Mouse (Mus musculus) retina, postnatal 7 days (tissue): ENCODE measurements at regions not wholly inside any gene's neighbourhood (a gene's known extent, or its start where the extent isn't known, plus 50 kb on each side); places are given as distances from the start of the nearest gene placed in this dataset.
A peak's percentile ranks its signal among the peaks of the same experiment; 100 is the strongest.
"Not testable (repeated sequence)": the region's sequence is repeated elsewhere in the genome, so short reads cannot be mapped to it uniquely, and the experiment has no call there.

Experiments used
- DNase-seq: peaks from one replicate; pipeline ENCODE4 v3.0.0-alpha.2; 2012; ENCODE audit warnings: low read depth, low spot score

DNA sequence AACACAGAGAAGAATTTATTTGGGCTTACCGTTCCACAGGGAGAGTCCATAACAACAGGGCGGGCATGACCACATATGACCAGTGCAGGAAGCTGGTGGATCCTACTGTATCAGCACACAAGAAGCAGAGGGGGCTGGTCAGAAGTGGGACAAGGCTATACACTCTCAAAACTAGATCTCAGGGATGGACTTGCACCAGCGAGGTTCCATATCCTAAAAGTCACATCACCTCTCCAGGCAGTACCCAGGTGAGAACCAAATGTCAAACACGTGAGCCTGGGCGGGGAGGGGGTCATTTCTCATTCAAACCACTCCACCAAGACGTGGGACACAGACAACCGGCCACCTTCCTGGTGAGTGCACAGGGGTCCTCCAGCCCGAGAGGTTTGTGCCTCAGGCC is 167.9 kb downstream of the Basp1 start:
- no peak for DNase-seq

DNA sequence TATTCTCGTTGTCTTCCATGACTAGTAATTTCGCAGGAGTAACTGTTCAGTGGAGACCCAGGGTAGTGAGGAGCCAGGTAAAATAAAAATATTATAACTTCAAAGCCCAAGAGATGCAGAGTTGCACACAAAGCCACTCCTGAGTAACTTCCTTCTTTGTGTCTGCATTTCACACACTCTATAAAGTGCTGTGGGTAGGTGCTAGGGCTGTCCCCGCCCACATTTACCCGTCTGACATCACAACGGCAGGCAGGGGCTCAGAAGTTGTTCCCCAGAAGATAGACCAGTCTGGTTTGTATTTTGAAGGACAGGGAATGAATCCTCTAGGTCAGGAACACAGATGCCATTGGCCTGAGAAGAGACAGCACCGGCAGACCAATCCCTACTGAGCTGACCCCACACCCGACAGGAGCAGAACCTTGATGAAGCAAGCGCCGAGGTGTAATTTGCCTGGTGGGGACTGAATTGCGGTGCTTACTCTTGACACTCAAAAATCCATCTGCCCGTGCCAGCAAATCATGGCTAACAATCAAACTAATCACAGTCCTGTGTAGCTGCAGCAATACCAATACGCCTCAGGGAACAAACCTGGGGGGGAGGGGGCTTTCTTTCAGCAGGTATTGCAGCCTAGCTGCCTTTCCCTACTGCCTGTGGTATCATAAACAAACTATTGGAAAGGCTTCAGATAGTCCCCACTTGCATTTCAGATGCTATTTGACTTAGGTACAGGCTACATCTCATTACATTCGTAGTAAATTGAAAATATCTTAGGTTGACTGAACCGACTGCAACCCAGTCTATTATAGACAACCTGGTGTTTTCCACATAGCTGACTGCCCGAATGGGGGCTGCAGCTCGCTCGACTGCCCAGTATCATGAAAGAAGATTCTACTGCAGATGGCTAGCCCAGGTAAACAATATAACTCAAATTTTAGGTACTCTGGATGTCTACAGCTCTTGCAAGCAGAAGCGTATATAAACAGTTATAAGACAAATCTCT is 175.6 kb downstream of the Basp1 start:
- DNase-seq, result no peak

DNA sequence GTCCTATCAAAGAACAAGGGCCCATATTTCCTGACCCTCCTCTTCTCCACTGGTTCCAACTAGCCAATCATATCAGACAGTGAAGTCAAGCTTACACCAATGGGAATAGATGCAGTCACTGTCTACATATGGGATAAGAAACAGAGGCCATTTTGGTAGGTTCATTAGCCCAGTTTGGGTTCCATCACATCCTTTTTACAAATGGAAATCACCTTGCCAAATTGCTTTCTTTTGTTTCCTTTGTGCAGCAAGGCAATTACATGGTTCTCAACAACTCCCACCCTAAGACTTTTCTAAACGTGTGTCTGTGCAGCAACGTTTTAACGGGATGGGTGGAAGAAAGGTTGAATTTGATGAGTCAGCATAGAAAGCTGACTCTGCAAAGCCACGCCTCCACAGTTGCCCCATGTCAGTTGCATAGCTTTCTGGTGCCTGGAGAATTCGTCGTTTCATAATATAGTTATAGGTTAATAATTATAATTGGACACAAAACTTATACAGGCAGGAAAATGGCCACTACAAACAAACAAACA is 177.3 kb downstream of the Basp1 start:
- DNase-seq, result no peak

DNA sequence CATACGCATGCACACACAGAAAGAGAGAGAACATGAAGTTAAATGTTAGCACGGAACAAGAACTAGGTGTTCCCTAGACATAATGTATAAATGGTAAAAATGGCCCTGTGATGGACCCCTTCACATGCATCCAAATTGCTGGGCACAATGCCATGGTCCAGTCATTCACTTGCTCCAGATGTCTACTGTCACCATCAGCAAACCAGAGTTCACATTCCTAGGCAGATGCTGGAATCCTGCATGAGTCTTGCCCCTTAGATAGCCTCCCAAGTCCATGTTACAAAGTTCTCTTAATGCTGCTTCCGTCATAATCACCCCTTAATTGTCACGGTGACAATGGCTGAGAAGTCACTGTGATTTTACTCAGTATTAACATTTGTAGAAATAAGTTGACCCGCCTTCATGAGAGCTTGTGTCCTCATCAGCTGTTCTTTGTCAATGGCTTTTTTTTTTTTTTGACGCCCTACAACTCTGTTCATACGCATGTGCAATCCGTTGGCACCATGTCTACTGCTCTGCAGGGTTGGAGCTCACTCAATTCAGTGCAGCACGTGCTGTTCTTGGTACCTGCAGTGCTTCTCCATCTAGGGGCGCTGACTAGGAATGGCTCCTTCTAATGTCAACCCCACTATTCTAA is 179.4 kb downstream of the Basp1 start:
- DNase-seq, result no peak

DNA sequence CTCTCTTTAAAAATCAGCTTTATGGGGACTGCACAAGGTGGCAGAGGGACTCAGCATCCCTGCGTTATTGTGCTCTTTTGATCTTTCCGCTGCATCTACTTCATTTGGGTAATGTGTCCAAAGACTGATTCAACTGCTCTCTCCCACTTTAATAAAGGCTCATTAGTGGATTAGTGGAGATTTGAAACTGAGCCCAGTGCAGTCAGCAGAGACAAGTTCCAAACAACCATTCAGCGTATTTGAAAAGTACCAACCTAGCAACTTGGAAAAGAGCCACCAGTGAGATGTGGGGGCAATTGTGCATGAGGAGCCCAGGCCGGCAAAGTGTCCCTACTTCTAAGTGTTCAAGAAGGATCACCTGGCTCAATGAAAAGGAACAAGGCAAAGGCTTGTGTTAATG is 183.4 kb downstream of the Basp1 start:
- DNase-seq, result peak; percentile 19

DNA sequence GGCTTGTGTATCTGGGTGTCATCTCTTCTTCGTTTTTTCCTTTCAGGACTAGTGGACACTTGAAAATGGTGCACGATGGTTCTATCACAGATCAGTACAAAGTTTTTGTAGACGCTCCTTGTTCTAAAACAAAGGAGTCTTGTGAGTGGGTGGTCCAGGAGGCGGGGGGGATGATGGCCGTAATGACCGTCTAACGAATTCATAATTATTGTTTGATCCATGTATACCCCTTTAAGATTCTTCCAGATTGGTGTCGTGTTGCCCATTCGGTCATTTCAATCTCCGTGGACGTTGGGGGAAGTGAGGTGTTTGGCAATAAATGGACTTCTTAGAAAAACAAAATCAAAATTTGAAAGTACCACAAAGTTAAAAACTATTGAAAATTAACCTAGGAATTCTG is 183.8 kb downstream of the Basp1 start:
- no peak for DNase-seq

DNA sequence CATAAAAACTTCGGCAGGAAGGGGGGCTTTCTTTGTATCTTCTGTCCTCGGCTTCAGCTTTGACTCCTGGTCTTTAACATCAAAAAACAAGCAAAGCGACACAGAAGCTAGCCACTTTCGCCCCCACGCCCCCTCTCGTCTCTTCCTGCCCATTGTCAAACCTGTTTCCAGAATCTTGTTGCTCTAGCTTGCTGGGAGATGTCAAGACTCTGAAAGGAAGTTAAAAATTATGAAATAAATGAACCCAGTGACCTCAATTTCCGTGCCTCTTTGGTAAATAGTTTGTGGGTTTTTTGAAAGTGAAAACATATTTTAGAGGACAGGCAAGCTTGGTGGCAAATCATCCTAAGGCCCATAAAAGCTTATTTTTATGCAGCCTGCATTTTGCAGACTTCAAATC is 186.1 kb downstream of the Basp1 start:
- DNase-seq, result no peak

DNA sequence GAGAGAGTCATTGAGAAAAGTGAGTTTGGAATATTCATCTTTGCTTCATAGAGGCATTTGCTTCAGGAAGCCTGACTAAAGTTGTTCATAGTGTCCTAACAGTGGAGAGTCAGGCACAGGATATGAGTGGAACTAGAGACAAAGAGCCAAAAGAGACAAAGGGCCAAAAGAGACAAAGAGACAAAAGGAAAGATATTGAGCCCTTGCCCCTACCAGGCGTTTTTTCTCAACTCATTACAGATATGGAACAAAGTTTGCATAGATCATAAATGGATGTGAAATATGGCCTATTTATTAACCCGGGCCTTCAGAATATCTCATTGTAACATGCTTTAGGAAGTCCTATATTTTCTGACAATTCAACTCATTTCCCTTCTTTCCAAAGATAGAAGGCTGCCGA is 187.6 kb downstream of the Basp1 start:
- DNase-seq, result no peak

DNA sequence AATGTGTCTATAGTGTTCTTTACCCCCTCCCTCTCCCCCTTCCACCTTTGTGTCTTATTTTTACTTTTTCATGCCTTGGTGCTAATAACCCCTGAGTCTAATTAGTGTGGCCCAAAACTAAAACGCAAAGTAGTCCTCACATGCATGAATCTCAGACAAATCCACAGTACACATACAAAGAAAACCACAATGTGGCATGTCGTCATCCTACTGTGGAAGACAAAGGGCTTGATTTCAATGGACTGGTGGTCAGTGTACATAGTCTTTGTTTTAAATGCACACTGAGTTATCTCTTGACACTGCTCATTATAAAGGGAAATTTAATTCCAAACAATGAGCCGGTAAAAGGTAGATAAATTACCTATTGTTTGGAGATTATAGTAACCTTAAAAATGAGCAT is 188.1 kb downstream of the Basp1 start:
- no peak for DNase-seq

DNA sequence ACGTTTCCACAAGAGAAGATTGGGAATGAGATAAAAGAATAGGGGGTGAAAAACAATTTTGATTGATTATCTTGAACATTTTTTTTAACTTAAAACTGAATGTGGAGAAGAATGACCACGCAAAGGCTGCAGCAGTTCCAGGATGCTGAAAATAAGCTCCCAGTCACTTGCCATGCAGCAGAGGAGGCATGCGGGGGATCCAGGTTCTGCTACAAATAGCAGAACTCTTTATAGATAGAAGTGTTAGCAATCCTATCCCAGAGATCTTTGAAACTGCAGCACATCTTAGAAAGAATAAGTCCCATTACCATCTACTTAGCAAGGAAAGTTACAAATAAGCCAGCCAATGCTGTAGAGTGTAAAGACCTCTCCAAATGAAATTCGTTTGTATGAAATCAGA is 191.8 kb downstream of the Basp1 start:
- DNase-seq, result no peak

DNA sequence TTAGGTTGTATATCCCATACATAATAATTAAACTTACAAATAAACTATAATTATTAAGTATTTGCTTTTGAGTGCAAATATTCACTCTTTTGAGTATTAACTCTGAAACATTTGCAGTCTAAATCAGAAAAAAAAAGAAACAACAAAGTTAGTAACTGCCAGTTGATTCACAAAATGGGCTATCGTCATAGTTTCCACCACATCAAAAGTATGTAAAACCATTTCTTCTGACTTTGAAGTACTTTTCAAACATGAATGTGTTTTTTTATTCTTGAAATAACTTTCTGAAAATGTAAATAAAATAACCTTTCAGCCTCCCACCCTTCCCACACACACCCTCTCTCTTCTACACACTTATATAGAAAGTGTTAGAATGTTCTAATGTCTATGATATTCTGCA is 197.2 kb downstream of the Basp1 start:
- DNase-seq, result no peak

DNA sequence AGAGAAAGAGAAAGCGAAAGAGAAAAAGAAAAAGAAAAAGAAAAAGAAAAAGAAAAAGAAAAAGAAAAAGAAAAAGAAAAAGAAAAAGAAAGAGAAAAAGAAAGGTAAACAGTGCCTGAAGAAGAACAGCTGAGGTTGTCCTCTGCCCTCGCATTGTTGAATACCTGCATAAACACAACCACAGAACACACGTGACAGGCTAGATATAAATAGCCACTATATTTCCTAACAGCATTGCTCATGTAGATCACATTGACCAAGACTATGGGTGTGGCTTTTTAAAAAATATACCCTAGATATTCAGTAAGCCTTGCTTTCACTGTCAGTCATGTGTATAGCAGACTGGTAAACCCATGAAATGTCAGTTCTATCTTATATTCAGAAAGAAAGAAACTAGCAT is 211.5 kb downstream of the Basp1 start:
- DNase-seq, result no peak

DNA sequence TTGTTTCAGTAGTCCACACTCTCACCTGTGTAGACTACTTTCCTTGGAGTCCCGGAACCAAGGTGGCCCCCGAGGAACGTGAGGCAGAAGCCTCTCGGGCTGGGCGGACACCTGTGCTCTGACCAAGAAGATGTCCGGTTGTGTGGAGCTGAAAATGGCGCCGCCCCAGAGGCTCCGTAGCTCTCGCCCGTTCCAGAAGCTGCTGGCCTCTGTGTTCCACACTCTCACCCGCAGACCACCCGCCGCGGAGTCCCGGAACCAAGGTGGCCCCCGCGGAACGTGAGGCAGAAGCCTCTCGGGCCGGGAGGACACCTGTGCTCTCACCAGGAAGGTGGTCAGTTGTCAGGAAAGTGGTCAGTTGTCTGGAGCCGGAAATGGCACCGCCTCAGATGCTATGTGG is 213.3 kb downstream of the Basp1 start:
- not testable (repeated sequence) for DNase-seq

DNA sequence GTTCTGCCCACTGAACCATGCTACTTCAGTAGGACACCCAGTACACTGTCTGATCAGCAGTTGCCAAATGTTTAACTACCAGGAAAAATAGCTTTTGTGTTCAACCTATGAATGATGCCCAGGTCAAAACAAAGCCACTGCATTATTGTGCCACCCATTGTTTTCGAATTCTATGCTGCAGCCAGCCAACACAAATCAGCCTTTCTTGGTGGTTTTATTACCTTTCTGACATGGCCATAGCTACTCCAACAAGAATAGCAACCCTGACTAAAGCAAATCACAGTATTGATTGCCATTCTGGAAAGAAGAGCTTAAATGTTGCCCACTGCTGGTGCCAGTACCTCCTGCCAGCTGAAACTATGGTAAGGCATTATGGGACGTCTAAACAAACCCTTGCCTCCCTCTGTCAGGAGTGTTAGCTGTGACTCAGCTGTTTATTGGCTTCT is 225.7 kb downstream of the Basp1 start:
- DNase-seq, result no peak

DNA sequence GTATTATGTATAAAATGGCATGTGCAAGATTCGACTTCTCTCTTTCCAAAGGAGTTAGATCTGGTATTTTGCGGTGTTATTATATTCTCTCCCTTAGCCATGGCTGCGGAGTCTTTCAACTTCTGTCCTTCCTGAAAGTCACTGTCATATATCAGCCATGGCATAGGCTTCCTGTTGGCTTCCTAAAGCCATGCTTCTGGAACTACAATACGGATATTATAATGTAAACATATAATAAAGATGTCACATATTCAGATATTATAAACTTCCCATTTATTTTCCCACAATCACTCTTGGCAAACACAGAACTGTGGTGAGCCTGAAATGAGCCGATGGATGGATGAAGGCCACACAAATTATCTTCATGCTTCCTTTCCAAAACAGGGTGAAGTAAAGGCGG is 240.8 kb downstream of the Basp1 start:
- DNase-seq, result no peak

DNA sequence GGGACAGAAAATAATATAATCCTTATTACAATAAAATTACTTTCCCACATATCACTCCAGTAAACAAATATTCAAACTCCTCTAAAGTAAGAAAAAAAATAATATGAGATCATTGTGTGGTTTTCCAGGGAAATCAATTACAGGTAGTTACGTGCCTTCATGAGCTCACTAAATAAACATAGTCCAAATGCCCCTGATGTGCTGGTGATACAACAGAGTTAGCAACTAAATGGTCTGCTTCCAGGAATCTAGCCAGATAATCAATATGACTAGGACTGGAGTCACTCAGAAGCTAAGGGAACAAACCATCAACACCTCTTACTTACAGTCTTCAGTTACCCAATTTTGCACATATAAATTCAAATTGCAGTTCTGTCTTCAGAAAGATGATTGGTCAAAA is 267.2 kb downstream of the Basp1 start:
- DNase-seq, result no peak

DNA sequence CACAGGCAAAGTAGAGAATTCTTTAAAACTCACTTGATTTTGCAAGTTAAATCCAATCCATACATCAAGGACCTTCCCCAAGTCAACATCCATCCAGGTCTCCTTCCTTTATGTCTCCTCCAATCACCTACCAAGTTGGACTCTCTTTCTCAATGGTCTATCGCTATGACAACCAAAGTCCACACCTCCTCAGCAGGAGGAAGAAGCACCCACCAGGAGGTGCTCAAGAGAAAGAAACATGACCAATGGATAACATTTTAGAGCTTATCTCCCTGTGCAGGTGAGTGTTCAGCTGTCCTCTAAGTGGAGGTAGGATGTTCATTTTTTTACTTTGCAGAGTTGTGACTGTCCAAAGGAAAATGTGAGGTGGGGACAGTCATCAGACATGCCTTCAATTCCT is 269.3 kb downstream of the Basp1 start:
- DNase-seq, result no peak

DNA sequence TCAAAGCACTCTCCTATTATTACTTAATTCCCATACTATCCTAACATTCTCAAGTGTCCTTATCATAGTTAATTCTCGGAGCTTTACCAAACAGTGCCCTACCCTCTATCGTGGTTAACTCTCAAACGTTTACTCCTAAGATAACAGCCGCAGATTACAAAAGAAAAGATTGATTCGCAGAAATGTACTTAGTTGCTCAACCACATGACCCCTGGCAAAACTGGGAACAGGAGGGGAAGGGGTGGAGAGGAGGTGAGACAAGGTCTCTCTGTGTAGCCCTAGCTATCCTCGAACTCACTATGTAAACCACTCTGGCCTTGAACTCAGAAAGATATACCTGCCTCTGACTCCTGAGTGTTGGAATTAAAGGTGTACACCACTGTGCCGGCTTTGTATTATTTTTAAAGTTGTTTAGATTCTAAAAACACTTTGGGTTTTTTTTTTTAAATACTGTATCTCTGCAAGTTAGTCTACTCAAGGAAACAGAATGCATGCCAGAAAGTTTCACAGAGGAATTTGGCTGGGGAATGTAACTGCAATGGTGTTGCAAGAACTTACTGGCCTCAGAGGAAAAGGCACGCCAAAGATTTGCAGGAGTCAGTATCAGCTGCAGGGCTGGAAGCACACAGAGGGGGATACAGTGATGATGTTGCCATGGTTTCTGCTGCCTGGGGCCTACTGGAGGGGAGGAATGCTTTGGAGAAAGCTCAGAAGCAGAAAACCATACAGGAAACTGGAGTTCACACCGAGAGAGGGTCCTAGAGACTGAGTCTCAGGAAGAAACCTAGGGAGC is 273.0 kb downstream of the Basp1 start:
- DNase-seq, result no peak

DNA sequence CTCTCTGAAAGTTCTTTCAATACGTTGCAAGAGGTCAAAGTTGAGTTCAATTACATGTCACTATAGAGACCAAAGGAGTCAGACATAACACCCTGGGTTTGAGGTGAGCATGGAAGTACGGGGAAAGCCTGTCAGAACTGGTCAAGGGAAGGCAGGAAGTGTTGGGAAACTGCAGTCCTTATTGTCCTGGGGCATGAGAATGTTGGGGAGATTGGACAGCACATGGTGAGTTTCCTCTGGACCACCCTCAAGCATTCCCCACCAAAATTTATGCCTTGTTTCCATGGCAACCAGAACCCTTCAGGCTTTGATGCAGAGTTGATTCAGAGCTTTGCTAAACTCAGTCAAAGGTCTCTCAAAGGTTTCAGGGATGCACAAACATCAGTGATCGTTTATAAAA is 276.5 kb downstream of the Basp1 start:
- no peak for DNase-seq

DNA sequence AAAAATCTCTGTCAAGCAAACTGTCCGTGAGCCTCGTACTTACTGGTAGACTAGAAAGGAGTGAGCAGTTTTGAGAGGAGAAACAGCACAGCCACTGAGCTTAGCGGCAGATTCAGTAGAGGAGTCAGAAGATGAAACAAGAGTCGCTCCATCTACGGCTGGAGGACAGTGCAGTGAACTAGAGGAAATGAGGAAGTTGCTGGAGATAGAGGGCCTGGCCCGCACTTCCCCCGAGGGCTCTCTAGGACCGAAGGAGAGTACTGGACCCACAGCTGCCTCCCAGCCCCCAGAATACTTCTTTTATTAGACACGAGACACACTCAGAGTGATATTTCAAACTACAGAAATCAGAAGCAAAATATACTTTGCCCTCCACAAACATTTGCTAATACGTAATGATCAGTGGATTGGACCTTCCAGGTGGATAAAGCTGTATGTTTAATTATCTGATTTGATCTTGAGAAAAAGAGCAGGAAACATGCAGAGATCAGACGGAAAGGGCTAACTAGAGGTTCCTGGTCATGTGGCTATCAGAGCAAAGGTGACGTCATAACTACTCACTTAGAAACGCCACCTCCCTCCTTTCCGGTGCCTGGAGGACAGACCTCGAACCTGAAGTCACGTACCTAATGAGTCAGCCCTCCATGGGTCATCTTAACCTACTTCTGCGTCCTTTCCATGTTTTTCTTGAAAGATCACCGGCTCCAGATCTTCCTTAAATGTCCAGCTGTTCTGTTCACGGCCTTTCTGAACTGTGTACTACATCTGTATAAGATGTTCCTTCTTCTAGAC is 277.9 kb downstream of the Basp1 start:
- no peak for DNase-seq

DNA sequence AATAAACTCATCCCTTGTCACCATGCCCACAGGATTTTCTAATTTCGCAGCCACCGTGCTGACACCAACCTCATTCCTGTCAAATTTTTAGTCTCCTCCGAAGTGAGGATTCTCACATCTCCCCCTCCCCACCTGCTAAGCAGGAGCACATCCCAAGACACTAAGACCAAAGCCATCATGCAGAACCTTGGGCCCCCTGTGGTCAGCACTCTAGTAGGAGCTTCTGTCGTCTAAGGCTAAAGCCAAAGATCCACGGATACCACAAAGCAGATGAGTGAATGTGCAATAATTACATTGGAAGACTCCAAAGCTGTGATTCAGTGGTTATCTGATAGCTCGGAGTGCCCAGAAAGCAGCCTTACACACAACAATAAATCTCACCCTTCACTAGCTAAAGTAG is 283.5 kb downstream of the Basp1 start:
- no peak for DNase-seq
